Mouse (Mus musculus) testis, adult 2 months (tissue): ENCODE data around the gene Ahcy.

Experiments
- CTCF ChIP-seq: fragments of 200-500 bp; IDR thresholded peaks from 2 replicates; pipeline ENCODE4 v1.5.1; 2012; ENCODE audit warnings: low read depth, mild to moderate bottlenecking, inconsistent platforms, low read length, moderate library complexity; ENCODE audit not compliant: control insufficient read depth, insufficient read depth, insufficient replicate concordance
- POLR2A ChIP-seq: fragments of 200-500 bp; IDR thresholded peaks from 2 replicates; pipeline ENCODE4 v1.6.1; 2012; ENCODE audit warnings: low read depth, mild to moderate bottlenecking, inconsistent platforms, low read length, moderate library complexity; ENCODE audit not compliant: control insufficient read depth

GRCm38 (mm10) chr2:155050504-155051236 lies 23.6 kb downstream of the Ahcy start:
- TF ChIP-seq CTCF (no peak), POLR2A (peak; percentile 99)
